Mouse (Mus musculus): ENCODE measurements around the gene Sel1l.
A peak's percentile ranks its signal among the peaks of the same experiment; 100 is the strongest.

Sel1l gene

GRCm38 (mm10) chr12:91779004-91779365 is 70.0 kb downstream of the Sel1l start:
- DNase-seq (ENCODE audit: inconsistent ontology term): peak; percentile 90

GRCm38 (mm10) chr12:91778211-91779003 is 70.5 kb downstream of the Sel1l start:
- peak; percentile 78 for DNase-seq (ENCODE audit: inconsistent ontology term)

GRCm38 (mm10) chr12:91776342-91776741 is 72.6 kb downstream of the Sel1l start:
- DNase-seq (ENCODE audit: inconsistent ontology term): no peak

- peak; percentile 74 for DNase-seq (ENCODE audit: inconsistent ontology term)
Observed at GRCm38 (mm10) chr12:91774811-91775284, 74.1 kb downstream of the Sel1l start.

GRCm38 (mm10) chr12:91768871-91769270 is 80.1 kb downstream of the Sel1l start:
- DNase-seq (ENCODE audit: inconsistent ontology term): no peak

- no peak for DNase-seq (ENCODE audit: inconsistent ontology term)
Observed at GRCm38 (mm10) chr12:91768176-91768575, 80.8 kb downstream of the Sel1l start.

- DNase-seq (ENCODE audit: inconsistent ontology term): peak; percentile 85
Observed at GRCm38 (mm10) chr12:91766338-91767107, 82.4 kb downstream of the Sel1l start.

- DNase-seq (ENCODE audit: inconsistent ontology term): no peak
Observed at GRCm38 (mm10) chr12:91765504-91765903, 83.5 kb downstream of the Sel1l start.

GRCm38 (mm10) chr12:91765054-91765453 is 83.9 kb downstream of the Sel1l start:
- no peak for DNase-seq (ENCODE audit: inconsistent ontology term)

GRCm38 (mm10) chr12:91764471-91764870 is 84.5 kb downstream of the Sel1l start:
- DNase-seq (ENCODE audit: inconsistent ontology term): no peak

GRCm38 (mm10) chr12:91759836-91760235 is 89.1 kb downstream of the Sel1l start:
- DNase-seq (ENCODE audit: inconsistent ontology term): no peak

GRCm38 (mm10) chr12:91757854-91758562 is 90.9 kb downstream of the Sel1l start:
- DNase-seq (ENCODE audit: inconsistent ontology term): no peak

GRCm38 (mm10) chr12:91756562-91757166 is 92.3 kb downstream of the Sel1l start:
- no peak for DNase-seq (ENCODE audit: inconsistent ontology term)
